Mouse (Mus musculus): Measurements from ENCODE around the gene Fads2.

Fads2 gene

GRCm38 (mm10) chr19:10016151-10016550, 85.4 kb downstream of the Fads2 start:
- DNase-seq (ENCODE audit: low spot score in 2 of 2): no peak

- no peak for DNase-seq (ENCODE audit: low spot score in 2 of 2)
These were observed 86.1 kb downstream of the Fads2 start for GRCm38 (mm10) chr19:10015442-10015841.

- no peak for DNase-seq (ENCODE audit: low spot score in 2 of 2)
These were observed 86.7 kb downstream of the Fads2 start for GRCm38 (mm10) chr19:10014824-10015223.

GRCm38 (mm10) chr19:10013913-10014312, 87.6 kb downstream of the Fads2 start:
- no peak for DNase-seq (ENCODE audit: low spot score in 2 of 2)

GRCm38 (mm10) chr19:10013348-10013747, 88.2 kb downstream of the Fads2 start:
- DNase-seq (ENCODE audit: low spot score in 2 of 2): no peak

GRCm38 (mm10) chr19:10012827-10013278, 88.7 kb downstream of the Fads2 start:
- DNase-seq (ENCODE audit: low spot score in 2 of 2): peak in 1 of 2 experiments; percentile 22
